Mouse (Mus musculus) hindbrain, embryonic 16.5 days (tissue): ENCODE measurements around the gene Bex4. TPM values are rescaled to one million over a fixed set of nuclear protein-coding genes. Genes with fewer than 3 reads are reported as not detected.
"Not testable (repeated sequence)": the region's sequence is repeated elsewhere in the genome, so short reads cannot be mapped to it uniquely, and the experiment has no call there.

Source experiments
- ATAC-seq: fragments of 200-750 bp; cut with Nextera tagmentation; 2 replicates; pipeline ENCODE4 v1.8.0; 2017; ENCODE audit warnings: moderate TSS enrichment, moderate library complexity
- H3K27ac ChIP-seq: fragments of 300-500 bp; sonication (generic); 2 replicates; pipeline ENCODE4 v1.5.1; 2014; ENCODE audit warnings: low read depth, mild to moderate bottlenecking, control low read depth, low read length, moderate library complexity
- H3K27me3 ChIP-seq: fragments of 300-500 bp; sonication (generic); replicated peaks from 2 replicates; pipeline ENCODE4 v1.6.1; 2014; ENCODE audit warnings: low read length; ENCODE audit not compliant: control insufficient read depth, insufficient read depth
- H3K36me3 ChIP-seq: fragments of 300-500 bp; sonication (generic); 2 replicates; pipeline ENCODE4 v1.6.1; 2014; ENCODE audit warnings: mild to moderate bottlenecking, low read length, moderate library complexity, mixed read lengths; ENCODE audit not compliant: control insufficient read depth, insufficient read depth
- H3K4me1 ChIP-seq: fragments of 300-500 bp; sonication (generic); 2 replicates; pipeline ENCODE4 v1.6.1; 2014; ENCODE audit warnings: low read depth, low read length; ENCODE audit not compliant: control insufficient read depth, insufficient read depth
- H3K4me2 ChIP-seq: fragments of 300-500 bp; sonication (generic); 2 replicates; pipeline ENCODE4 v1.6.1; 2014; ENCODE audit warnings: mild to moderate bottlenecking, low read length, control low read depth, moderate library complexity
- H3K4me3 ChIP-seq: fragments of 300-500 bp; sonication (generic); 2 replicates; pipeline ENCODE4 v1.5.1; 2014; ENCODE audit warnings: mild to moderate bottlenecking, low read length, control low read depth, moderate library complexity
- H3K9ac ChIP-seq: fragments of 300-500 bp; sonication (generic); 2 replicates; pipeline ENCODE4 v1.6.1; 2014; ENCODE audit warnings: low read depth, mild to moderate bottlenecking, control low read depth, low read length, moderate library complexity
- H3K9me3 ChIP-seq: fragments of 300-500 bp; sonication (generic); 2 replicates; pipeline ENCODE4 v1.6.1; 2014; ENCODE audit warnings: mild to moderate bottlenecking, low read length, moderate library complexity; ENCODE audit not compliant: control insufficient read depth
- WGBS: fragments of 180-500 bp; shearing (Covaris S2); extraction: QIAGEN DNeasy Blood & Tissue Kit; methylation state at CpG from one replicate; pipeline ENCODE4 v1.1.7; 2014; 5-methylcytosine and 5-hydroxymethylcytosine counted together
- polyA plus RNA-seq: library from polyadenylated mRNA; unstranded; fragments of >200 nt; fragmentation: Nextera tagmentation; extraction: Ambion mirVana; gene quantifications from 2 replicates; pipeline ENCODE4 v1.2.1, GENCODE M21; 2015

The Bex4 gene
- 137 and 140 TPM in 2 replicates for polyA plus RNA-seq

DNA sequence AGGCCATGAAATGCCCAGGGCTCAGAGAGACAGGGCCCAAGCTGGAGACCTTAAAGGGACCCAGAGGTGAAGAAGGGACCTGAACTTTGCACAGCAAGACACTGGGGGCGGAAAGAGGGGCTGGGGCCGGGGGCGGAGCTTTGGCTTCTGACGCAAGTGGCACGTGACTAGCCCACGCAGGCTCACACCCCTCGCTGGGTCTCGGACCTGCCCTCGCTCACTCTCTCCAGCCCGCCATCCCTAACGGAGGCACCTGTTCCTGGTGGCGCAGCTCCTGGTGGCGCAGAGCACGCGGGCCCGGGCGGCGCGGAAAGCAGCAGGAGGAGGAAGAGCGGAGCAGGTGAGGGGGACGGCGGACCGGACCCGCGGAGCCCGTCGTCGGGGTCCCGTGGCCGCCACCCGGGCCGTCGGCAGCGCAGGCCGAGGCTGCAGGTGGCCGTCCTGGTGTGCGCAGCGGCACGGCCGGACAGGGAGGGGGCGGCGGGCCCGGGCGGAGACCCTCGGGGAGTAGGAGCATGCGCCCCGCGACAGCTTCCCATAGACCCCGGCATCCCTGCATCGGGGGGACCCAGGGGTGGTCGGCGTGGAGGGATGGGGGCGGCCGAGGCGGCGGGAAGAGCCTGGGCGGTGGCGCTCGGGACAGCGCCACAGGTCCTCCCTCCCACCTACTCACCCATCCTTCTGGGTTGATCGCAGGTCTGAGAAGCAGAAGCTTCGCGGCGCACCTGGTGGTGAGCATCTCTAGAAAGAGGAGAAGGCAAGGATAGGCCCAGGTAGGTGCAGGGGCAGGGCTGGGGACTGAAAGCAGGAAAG lies at the start of gene Bex4:
Gene Bex4 (plus strand): TSS at position 170 of the 813 bp plus-strand sequence.
- peak; percentile 98 for ATAC-seq
- H3K9ac ChIP-seq = peak within 1 kb of the TSS; percentile 55
- peak within 1 kb of the TSS; percentile 44 for H3K4me3 ChIP-seq
- H3K36me3 ChIP-seq, H3K4me1 ChIP-seq, H3K27me3 ChIP-seq, H3K9me3 ChIP-seq, H3K27ac ChIP-seq: not testable (repeated sequence)
- H3K4me2 ChIP-seq = peak within 1 kb of the TSS; percentile 57
- no CpG with 5 or more reads among the region's 64 CpGs for WGBS

DNA sequence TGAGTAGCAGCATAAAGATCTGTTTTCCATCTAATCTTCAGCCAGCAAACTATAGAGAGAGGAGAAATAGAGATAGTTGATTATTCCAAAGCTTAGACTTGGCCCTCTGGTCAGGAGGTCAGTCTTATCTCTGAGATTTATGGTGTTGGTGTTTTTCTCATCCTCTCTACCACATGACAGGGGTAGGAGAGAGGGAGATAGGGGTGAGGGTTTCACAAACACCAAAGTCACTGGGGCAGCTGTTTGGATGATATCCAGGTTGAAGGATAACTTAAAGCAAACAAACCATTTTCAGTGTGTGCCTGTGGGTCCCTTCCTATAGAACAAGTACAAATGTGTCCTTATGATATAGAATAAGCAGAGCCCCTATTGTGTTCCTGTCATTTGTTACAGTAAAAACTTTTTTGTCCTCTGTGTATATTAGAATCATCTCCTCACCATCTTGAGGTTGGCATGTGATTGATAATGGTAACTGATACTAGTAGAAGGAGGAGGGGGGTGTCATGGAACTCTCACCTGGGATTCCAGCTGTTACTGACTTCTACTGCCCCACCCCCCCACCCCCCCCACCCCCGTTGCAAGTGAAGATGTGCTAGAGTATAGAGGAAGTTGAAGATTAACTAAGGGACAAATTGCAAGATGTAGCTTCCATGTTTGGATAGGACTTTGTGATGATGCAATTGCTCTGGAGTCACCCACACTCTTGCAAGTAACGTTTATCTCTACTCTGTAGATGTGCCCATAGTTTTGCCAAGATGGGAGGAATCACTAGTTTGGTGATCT lies 46.1 kb upstream of the Bex4 start:
- H3K9me3 ChIP-seq = no peaks in the 10 kb centered on the region
- 58% methylated on average over 2 of the region's 2 CpGs for WGBS
- H3K9ac ChIP-seq = no peak overlapping the region
- H3K4me1 ChIP-seq = no peaks in the 10 kb centered on the region
- no peak overlapping the region for H3K27ac ChIP-seq
- H3K36me3 ChIP-seq = no peaks in the 10 kb centered on the region
- no peak for ATAC-seq
- no peak overlapping the region for H3K4me3 ChIP-seq
- no peak overlapping the region for H3K4me2 ChIP-seq
- H3K27me3 ChIP-seq = no peaks in the 10 kb centered on the region

DNA sequence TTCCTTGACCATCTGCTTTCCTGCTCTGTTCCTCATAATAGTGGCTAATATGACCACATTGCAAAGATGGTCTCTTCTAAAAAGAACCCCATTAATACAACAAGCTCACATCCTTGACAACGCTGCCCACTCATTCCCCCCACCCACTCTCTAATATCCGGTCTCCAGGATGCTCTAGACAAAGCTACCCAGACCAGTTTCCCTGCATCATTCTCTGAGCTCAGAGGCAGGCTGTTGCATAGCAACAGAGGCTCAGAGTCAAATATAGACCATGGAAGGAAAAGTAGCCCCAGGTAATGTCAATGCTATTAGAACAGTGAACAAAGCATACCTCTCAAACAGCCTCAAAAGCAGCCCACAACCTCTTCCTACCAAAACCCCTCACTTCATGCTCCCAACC lies 44.4 kb upstream of the Bex4 start:
- Histone ChIP-seq H3K4me3 (no peak overlapping the region), H3K27ac (no peak overlapping the region), H3K9me3 (no peaks in the 10 kb centered on the region), H3K9ac (no peak overlapping the region), H3K36me3 (no peaks in the 10 kb centered on the region), H3K4me2 (no peak overlapping the region), H3K4me1 (no peaks in the 10 kb centered on the region), H3K27me3 (no peaks in the 10 kb centered on the region)
- WGBS = 50% methylated on average over 2 of the region's 2 CpGs
- ATAC-seq = peak; percentile 85

DNA sequence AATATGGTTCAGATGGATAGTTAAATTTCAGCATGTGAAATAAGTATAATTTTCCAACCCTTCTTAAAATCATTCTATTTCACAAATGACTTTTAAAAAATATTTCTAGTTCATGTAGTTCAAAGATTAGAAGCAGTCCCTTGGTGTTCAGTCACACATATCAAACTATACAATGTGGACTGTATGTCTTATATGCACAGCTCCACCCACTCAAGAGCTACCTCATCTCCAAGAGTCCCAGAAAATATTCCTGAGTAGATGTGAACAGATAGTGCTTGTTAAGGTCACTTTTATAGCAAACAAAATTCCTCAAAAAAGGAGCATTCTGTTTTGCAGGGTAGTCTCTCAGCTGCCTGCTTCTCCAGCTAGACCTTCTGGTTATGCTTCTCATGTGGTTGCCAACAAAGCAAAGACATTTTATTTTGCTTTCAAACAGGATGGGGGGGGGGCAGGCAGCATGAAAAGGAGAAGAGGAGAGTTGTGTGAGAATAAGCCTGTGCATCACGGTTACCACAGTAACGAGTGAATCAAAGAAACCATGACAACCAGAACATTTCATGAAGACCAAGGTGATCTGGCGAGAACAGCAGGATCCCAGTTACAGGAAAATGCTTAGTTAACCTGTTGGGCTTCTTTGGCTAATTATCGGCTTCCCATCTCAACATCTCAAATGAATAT lies 34.6 kb upstream of the Bex4 start:
- H3K4me3 ChIP-seq = no peak overlapping the region
- no peak overlapping the region for H3K27ac ChIP-seq
- no peaks in the 10 kb centered on the region for H3K4me1 ChIP-seq
- H3K27me3 ChIP-seq = no peaks in the 10 kb centered on the region
- H3K9ac ChIP-seq = no peak overlapping the region
- peak; percentile 79 for ATAC-seq
- H3K4me2 ChIP-seq = peak overlapping the region; percentile 25; the same call in 1 of the 2 replicates
- H3K9me3 ChIP-seq = no peaks in the 10 kb centered on the region
- H3K36me3 ChIP-seq = no peaks in the 10 kb centered on the region
- 50% methylated on average over 4 of the region's 4 CpGs for WGBS

DNA sequence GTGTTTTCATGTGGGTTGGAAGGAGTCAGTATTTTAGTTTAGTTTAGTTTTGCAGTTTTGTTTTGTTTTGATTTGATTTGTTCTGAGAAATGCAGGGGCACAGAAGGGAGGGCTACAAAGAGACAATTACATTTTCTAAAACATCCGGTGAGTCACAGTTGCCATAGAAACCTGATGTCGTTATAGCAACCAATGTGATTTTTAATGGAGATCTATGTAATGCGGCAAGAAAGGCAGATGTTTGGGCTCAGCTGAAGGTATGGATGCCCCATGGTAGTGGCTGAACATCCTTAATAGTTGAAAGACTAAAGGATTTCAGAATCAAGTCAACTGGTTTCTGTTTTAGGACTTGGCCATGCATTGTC lies 34.1 kb upstream of the Bex4 start:
- WGBS = 48% methylated on average over 3 of the region's 3 CpGs
- Histone ChIP-seq H3K36me3 (no peaks in the 10 kb centered on the region), H3K4me1 (no peaks in the 10 kb centered on the region), H3K27me3 (no peaks in the 10 kb centered on the region), H3K4me3 (no peak overlapping the region), H3K4me2 (peak overlapping the region; percentile 25; the same call in 1 of the 2 replicates), H3K27ac (no peak overlapping the region), H3K9ac (no peak overlapping the region), H3K9me3 (no peaks in the 10 kb centered on the region)
- ATAC-seq = peak; percentile 79

DNA sequence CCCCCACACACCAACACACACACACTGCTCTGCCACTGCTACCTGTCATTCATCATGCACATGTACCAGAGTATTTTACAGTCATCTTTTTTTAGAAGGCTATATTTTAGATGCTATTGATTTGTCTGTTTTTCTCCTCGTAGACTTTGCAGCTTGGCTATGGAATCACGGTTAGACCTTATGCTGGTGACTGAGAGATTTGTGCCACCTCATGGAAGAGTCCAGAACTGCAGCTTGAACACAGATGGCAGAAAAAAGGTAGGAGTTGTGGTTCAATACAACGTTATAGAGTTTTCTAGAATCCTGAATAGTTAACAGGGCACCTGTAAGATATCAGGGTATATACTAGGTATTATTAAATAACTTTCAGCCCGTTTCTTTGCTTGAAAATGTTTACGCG lies 30.9 kb upstream of the Bex4 start:
- H3K9me3 ChIP-seq = no peaks in the 10 kb centered on the region
- WGBS = 44% methylated on average over 6 of the region's 6 CpGs
- no peaks in the 10 kb centered on the region for H3K36me3 ChIP-seq
- H3K9ac ChIP-seq = no peak overlapping the region
- ATAC-seq = peak; percentile 76
- peak overlapping the region; percentile 21; the same call in 1 of the 2 replicates for H3K4me2 ChIP-seq
- H3K27me3 ChIP-seq = peaks cover 2% of the 10 kb centered on the region; the same call in 1 of the 2 replicates
- no peak overlapping the region for H3K4me3 ChIP-seq
- no peak overlapping the region for H3K27ac ChIP-seq
- H3K4me1 ChIP-seq = no peaks in the 10 kb centered on the region

DNA sequence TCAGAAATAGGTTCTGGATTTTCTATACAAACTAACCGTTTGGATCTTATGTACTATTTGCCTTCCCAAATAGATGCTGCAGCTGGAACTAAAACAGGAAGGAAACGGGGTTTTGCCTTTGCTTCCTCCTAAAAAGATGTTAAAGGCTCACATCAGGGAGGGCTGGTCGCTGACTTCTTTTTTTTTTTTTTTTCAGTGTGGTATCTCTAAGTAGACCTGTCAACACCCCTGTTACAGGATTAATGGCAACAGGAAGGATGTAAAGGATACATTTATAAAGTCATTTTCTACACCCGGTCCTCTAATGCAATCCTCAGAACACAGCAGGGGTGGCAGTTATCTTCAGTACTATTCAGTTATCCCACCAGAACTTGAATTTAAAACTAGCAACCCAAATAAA lies 23.8 kb upstream of the Bex4 start:
- Histone ChIP-seq H3K4me2 (peak overlapping the region; percentile 57), H3K4me1 (no peaks in the 10 kb centered on the region), H3K4me3 (peak overlapping the region; percentile 47), H3K36me3 (no peaks in the 10 kb centered on the region), H3K27ac (0 out of 2 replicates have a peak overlapping the region, but pooled peaks have one; percentile 34), H3K9me3 (no peaks in the 10 kb centered on the region), H3K27me3 (peaks cover 2% of the 10 kb centered on the region; the same call in 1 of the 2 replicates), H3K9ac (no peak overlapping the region; the same call in 1 of the 2 replicates)
- ATAC-seq = peak; percentile 41; the same call in 1 of the 2 replicates
- 43% methylated on average over 4 of the region's 4 CpGs for WGBS

DNA sequence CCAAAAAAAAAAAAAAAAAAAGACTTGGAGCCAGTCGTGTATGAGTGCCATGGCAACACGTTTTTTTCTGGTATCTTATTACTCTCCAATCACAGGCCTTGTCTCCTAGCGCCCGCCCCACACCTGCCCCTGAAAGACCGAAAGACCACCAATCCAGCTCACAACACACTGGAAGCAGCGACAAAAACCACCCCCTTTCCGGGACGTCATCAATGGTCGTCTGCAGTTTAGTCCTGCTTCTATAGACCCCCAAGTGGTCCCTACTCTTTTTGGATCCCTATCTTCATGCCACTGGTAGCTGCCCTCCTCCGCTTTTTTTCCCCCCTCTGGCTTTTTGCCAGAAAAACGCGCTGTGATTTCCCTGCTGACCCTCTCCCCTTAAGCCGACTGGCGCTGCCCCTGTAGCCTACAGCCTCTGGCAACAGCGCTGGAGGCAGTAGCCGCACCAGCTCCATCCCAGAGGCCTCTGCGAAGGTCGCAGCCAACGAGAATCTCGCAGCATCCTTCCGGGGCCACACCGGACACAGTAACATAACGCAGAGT lies 23.3 kb upstream of the Bex4 start:
- no peaks in the 10 kb centered on the region for H3K4me1 ChIP-seq
- peaks cover 2% of the 10 kb centered on the region; the same call in 1 of the 2 replicates for H3K27me3 ChIP-seq
- WGBS = 24% methylated on average over 23 of the region's 23 CpGs
- H3K4me3 ChIP-seq = peak overlapping the region; percentile 47
- no peaks in the 10 kb centered on the region for H3K36me3 ChIP-seq
- peak overlapping the region; percentile 61 for H3K9ac ChIP-seq
- ATAC-seq = peak; percentile 100
- peak overlapping the region; percentile 82 for H3K27ac ChIP-seq
- peak overlapping the region; percentile 57 for H3K4me2 ChIP-seq
- H3K9me3 ChIP-seq = no peaks in the 10 kb centered on the region
